Mouse (Mus musculus) liver, adult 2 months (tissue): ENCODE measurements around the gene Gucy2c.

Experiments used
- CTCF ChIP-seq: fragments of 200-500 bp; IDR thresholded peaks from 2 replicates; pipeline ENCODE4 v1.5.1; 2011; ENCODE audit warnings: low read depth, low read length, control low read depth
- POLR2A ChIP-seq: fragments of 200-500 bp; IDR thresholded peaks from 2 replicates; pipeline ENCODE4 v1.6.1; 2011; ENCODE audit warnings: low read length, control low read depth; ENCODE audit not compliant: insufficient read depth; ENCODE audit errors: extremely low read depth

- TF ChIP-seq CTCF (no peak), POLR2A (no peak)
Measured at GRCm38 (mm10) chr6:136653331-136653730, 128.2 kb downstream of the Gucy2c start.
